Mouse (Mus musculus) stomach, postnatal 0 days (tissue): ENCODE data around the gene Tor2a.

Experiments used
- CTCF ChIP-seq: IDR thresholded peaks from 2 replicates; pipeline ENCODE4 v1.5.1; 2016; ENCODE audit warnings: antibody characterized with exemption, low read depth, mild to moderate bottlenecking, moderate library complexity
- EP300 ChIP-seq: optimal IDR thresholded peaks from 2 replicates; pipeline ENCODE3; 2016; ENCODE audit warnings: antibody characterized with exemption

DNA sequence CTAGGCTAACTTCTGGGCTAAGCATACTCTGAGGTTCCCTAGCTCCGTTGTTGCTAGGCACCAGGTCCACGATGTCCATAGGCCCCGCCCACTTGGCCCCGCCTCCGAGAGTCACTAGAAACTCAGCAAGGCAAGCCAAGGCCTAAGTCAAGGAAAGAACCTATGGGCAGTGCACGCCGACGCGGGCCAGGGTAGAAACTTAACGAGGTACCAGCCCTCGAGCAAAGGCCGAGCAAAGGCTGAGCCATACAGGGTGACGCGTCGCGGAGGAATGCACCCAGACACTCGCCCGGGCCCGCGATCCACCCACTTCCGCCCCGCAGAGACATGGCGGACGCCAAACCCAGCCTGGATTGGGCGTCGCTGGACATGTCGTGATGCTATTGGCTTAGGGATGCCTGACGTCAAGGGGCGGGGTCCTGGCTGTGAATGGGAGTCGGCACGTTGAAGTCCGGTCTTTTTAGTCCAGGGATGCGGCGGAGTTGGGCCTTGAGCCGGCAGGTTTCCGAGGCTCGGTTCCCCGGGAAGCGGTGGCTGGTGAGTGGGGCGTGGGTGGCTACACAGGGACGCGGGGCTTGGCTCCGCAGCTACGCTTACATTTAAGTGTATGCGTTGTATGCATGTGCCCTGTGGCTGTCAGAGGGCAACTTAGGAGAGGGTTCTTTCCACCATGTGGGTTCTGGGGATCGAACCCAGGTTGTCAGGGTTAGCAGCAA, 18.5 kb downstream of the Tor2a start, which contains the start of the genes Ttc16 and Ptrh1:
- TF ChIP-seq CTCF (no peak), EP300 (no peak)
